Mouse (Mus musculus) CH12.LX (cell line): ENCODE results near the gene Kdm5b.

Experiments
- CHD2 ChIP-seq: IDR thresholded peaks from 2 replicates; pipeline ENCODE4 v1.6.1; 2011; ENCODE audit warnings: low read length, improper control_type of control experiment
- CTCF ChIP-seq, 2 experiments: IDR thresholded peaks in 1 of 2; conservative IDR thresholded peaks in 1 of 2; 2 replicates each; pipeline ENCODE4 v1.5.1; 2011 to 2012; ENCODE audit warnings: low read depth in 2 of 2, low read length in 2 of 2, improper control_type of control experiment in 1 of 2, inconsistent platforms in 1 of 2, mild to moderate bottlenecking in 1 of 2, moderate library complexity in 1 of 2
- EP300 ChIP-seq: IDR thresholded peaks from 2 replicates; pipeline ENCODE4 v1.6.1; 2011; ENCODE audit warnings: low read length, improper control_type of control experiment
- KAT2A ChIP-seq: IDR thresholded peaks from 2 replicates; pipeline ENCODE4 v1.6.1; 2012; ENCODE audit warnings: low read length, improper control_type of control experiment, inconsistent platforms; ENCODE audit not compliant: insufficient replicate concordance
- MAX ChIP-seq: IDR thresholded peaks from 2 replicates; pipeline ENCODE4 v1.6.1; 2011; ENCODE audit warnings: low read length, improper control_type of control experiment
- POLR2A ChIP-seq: IDR thresholded peaks from 2 replicates; pipeline ENCODE4 v1.6.1; 2011; ENCODE audit warnings: low read depth, mild to moderate bottlenecking, improper control_type of control experiment, low read length
- USF2 ChIP-seq: conservative IDR thresholded peaks from 2 replicates; pipeline ENCODE4 v1.6.1; 2011; ENCODE audit warnings: low read depth, low read length, improper control_type of control experiment
- ZKSCAN1 ChIP-seq: IDR thresholded peaks from 2 replicates; pipeline ENCODE4 v1.6.1; 2012; ENCODE audit warnings: low read depth, inconsistent platforms, low read length, improper control_type of control experiment, borderline replicate concordance
- ZNF384 ChIP-seq: IDR thresholded peaks from 2 replicates; pipeline ENCODE4 v1.6.1; 2012; ENCODE audit warnings: low read depth, low read length, improper control_type of control experiment, inconsistent platforms

- TF ChIP-seq ZNF384 = no peak
- TF ChIP-seq USF2 = no peak
- no peak for TF ChIP-seq ZKSCAN1
- TF ChIP-seq MAX = no peak
- TF ChIP-seq CTCF (conservative IDR thresholded peaks at IDR 0.05 in 1 of 2, IDR thresholded peaks at IDR 0.05 in 1 of 2; ENCODE audit: low read depth in 2 of 2, low read length in 2 of 2) = no peak
- no peak for TF ChIP-seq KAT2A
- TF ChIP-seq POLR2A = no peak
- TF ChIP-seq EP300 = no peak
- no peak for TF ChIP-seq CHD2
Measured at GRCm38 (mm10) chr1:134560801-134561769, 1.1 kb downstream of the Kdm5b start.
